ENCODE assay signal across 9 mouse cellular contexts in the genomic region with DNA sequence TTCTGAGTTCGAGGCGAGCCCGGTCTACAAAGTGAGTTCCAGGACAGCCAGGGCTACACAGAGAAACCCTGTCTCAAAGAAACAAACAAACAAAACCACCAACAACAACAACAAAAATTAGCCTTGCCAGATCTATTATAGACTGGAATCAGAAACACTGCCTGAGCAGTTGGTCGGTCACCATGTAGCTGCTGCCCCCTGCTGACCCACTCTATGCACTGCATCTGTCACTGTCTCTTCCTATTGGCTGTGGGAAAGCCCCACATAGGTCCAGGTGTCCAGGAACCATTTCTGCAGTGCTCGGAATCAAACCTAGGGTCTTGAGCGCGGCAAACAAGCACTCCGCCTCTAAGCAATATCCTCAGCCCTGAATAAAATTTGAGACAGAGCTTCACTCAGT. TPM values are rescaled to one million over a fixed set of nuclear protein-coding genes. Genes with fewer than 3 reads are reported as not detected.
DNase-seq lines count a peak whose midpoint lies in the region; TF ChIP-seq lines count a peak whose summit lies in the region.
"Had no signal": no experiment of that assay in that cellular context is flagged by ENCODE, and none has a peak within 500 bp of the region (broad histone marks: within the 10 kb centered on the region; RNA-seq: fewer than 3 reads in every experiment).

No protein-coding gene starts in this region.

- TF ChIP-seq CTCF in MEL (IDR thresholded peaks at IDR 0.05 in 2 of 3, conservative IDR thresholded peaks at IDR 0.05 in 1 of 3; ENCODE audit: control insufficient read depth in 1 of 3, insufficient read depth in 1 of 3, low read depth in 2 of 3, low read length in 3 of 3, poor library complexity in 1 of 3, severe bottlenecking in 1 of 3), result peak; percentile 75 to 84 (median 78)
- peak; percentile 98; the same call in 1 of the 2 replicates for TF ChIP-seq CTCF in gastrocnemius, adult 2 months (IDR thresholded peaks at IDR 0.05)

- TF ChIP-seq RAD21 in MEL (IDR thresholded peaks at IDR 0.05; ENCODE audit: low read depth, low read length), result peak; percentile 55

- 74% methylated on average over 8 of the region's 8 CpGs for WGBS in heart, embryonic 10.5 days

- intact Hi-C loops in gastrocnemius, adult 2 months (cut with DNase I), result loop anchor here (10.0 kb wide), 2 partner anchors 413 to 533 kb away; no protein-coding TSS in a partner anchor

- H3K9me3 ChIP-seq in heart, embryonic 10.5 days, result no peaks in the 10 kb centered on the region
- no peaks in the 10 kb centered on the region for H3K9me3 ChIP-seq in MEL (replicated peaks; ENCODE audit: insufficient read depth, low read length)
- H3K9me3 ChIP-seq: lung, embryonic 15.5 days had no signal

- H3K27me3 ChIP-seq in heart, embryonic 10.5 days (ENCODE audit: insufficient read depth, poor library complexity, severe bottlenecking), result no peaks in the 10 kb centered on the region
- peaks cover 0 to 1% of the 10 kb centered on the region in 2 experiments; a peak in 1 of 4 replicates for H3K27me3 ChIP-seq in MEL (ENCODE audit: control insufficient read depth in 1 of 2, insufficient read depth in 2 of 2, low read length in 2 of 2)
- H3K27me3 ChIP-seq: lung, embryonic 15.5 days had no signal

- DNase-seq in heart, adult 18-20 months, result peak; percentile 62 to 86
- no peak for DNase-seq in heart, embryonic 10.5 days (ENCODE audit: low spot score)
- DNase-seq in MEL (ENCODE audit: low read depth, low spot score), result peak; percentile 50
- DNase-seq in cerebellum, adult 11 months, result peak; percentile 75
- DNase-seq in gastrocnemius, adult 2 months, result peak; percentile 83
- peak; percentile 26 to 73 for DNase-seq in layer of hippocampus, adult 18-20 months (ENCODE audit: low spot score in 2 of 2)
- DNase-seq in lung, postnatal 14 days, result peak; percentile 74
- peak; percentile 34 to 76 for DNase-seq in spleen, adult 18-20 months

- no peak overlapping the region for H3K27ac ChIP-seq in heart, embryonic 10.5 days
- no peak overlapping the region for H3K27ac ChIP-seq in MEL (ENCODE audit: control insufficient read depth, low read depth, low read length)
- H3K27ac ChIP-seq in gastrocnemius, adult 2 months, result no peak overlapping the region
- H3K27ac ChIP-seq: lung, embryonic 15.5 days had no signal

- no peak overlapping the region for H3K4me3 ChIP-seq in heart, embryonic 10.5 days
- H3K4me3 ChIP-seq in MEL (ENCODE audit: control insufficient read depth in 1 of 2, insufficient read depth in 1 of 2, low read depth in 2 of 2, low read length in 2 of 2), result no peak overlapping the region
- no peak overlapping the region for H3K4me3 ChIP-seq in gastrocnemius, adult 2 months
- H3K4me3 ChIP-seq: lung, embryonic 15.5 days had no signal

- H3K4me1 ChIP-seq in heart, embryonic 10.5 days, result peaks cover 4% of the 10 kb centered on the region; the same call in 1 of the 2 replicates
- peaks cover 0 to 4% of the 10 kb centered on the region in 2 experiments; a peak in 1 of 4 replicates for H3K4me1 ChIP-seq in MEL (ENCODE audit: control insufficient read depth in 1 of 2, insufficient read depth in 2 of 2, low read length in 2 of 2)
- H3K4me1 ChIP-seq: lung, embryonic 15.5 days had no signal

- TF ChIP-seq POLR2A in MEL (IDR thresholded peaks at IDR 0.05; ENCODE audit: control insufficient read depth in 1 of 2, insufficient read depth in 1 of 2, low read depth in 1 of 2, low read length in 2 of 2, poor library complexity in 1 of 2), result no peak

- H3K36me3 ChIP-seq in heart, embryonic 10.5 days, result peaks cover 5% of the 10 kb centered on the region; the same call in 1 of the 2 replicates
- no peaks in the 10 kb centered on the region for H3K36me3 ChIP-seq in MEL (ENCODE audit: control insufficient read depth in 1 of 2, insufficient read depth in 2 of 2, low read length in 2 of 2)
- H3K36me3 ChIP-seq: lung, embryonic 15.5 days had no signal

- H3K9ac ChIP-seq in MEL (ENCODE audit: control insufficient read depth, low read depth, low read length, poor library complexity, severe bottlenecking), result no peak overlapping the region
- H3K9ac ChIP-seq: lung, embryonic 15.5 days had no signal

- TF ChIP-seq EP300 in MEL (IDR thresholded peaks at IDR 0.05; ENCODE audit: low read depth in 1 of 2, low read length in 2 of 2), result no peak

- no peaks in the 10 kb centered on the region for H3K79me2 ChIP-seq in MEL (ENCODE audit: control insufficient read depth, insufficient read depth, low read length, poor library complexity)

TF ChIP-seq in MEL, 35 proteins besides CTCF, POLR2A, EP300 and RAD21:
- TF ChIP-seq ZC3H11A (IDR thresholded peaks at IDR 0.05; ENCODE audit: low read depth, low read length), result peak; percentile 25; the same call in 1 of the 2 replicates
- TF ChIP-seq SMC3 (IDR thresholded peaks at IDR 0.05; ENCODE audit: low read depth, low read length), result peak; percentile 57
- TF ChIP-seq ETS1 (IDR thresholded peaks at IDR 0.05; ENCODE audit: low read depth, low read length), result no peak
TF ChIP-seq in MEL: peak in this region for 2.

RNA-seq across cellular contexts. Expression of a gene that starts 29.6 kb away (rescaled TPM):
- 1 to 10 TPM; 6.4 to 8.9 TPM for total RNA-seq in heart, adult 18-20 months (2021)
- 13.0 and 17.0 TPM in 2 replicates for polyA plus RNA-seq in heart, embryonic 10.5 days (2016; fragmentation: Nextera tagmentation; extraction: Ambion mirVana)
- total RNA-seq in MEL (2012; rRNA removed), result 14.6 and 15.7 TPM in 2 replicates
- polyA plus RNA-seq in MEL (2012; ENCODE audit: insufficient read depth in 1 of 2, insufficient read length in 2 of 2, low read depth in 1 of 2, low replicate concordance in 2 of 2, missing spikeins in 1 of 2), result 10 to 100 TPM in 1 of 2 experiments, not detected in 1; 11.6 TPM
- 1 to 10 TPM; 4.7 to 7.1 TPM for total RNA-seq in gastrocnemius, adult 2 months (2021)
- 10 to 100 TPM; 10.8 to 11.4 TPM for total RNA-seq in layer of hippocampus, adult 18-20 months (2021)
